Mouse (Mus musculus) midbrain, embryonic 15.5 days (tissue): ENCODE results near the gene Gzmd. TPM values are rescaled to one million over a fixed set of nuclear protein-coding genes. Genes with fewer than 3 reads are reported as not detected.
"Not testable (repeated sequence)": the region's sequence is repeated elsewhere in the genome, so short reads cannot be mapped to it uniquely, and the experiment has no call there.

Experiments
- ATAC-seq: fragments of 200-750 bp; cut with Nextera tagmentation; replicated peaks from 2 replicates; pipeline ENCODE4 v1.8.0; 2017; ENCODE audit warnings: moderate TSS enrichment
- H3K27ac ChIP-seq: fragments of 300-500 bp; sonication (generic); 2 replicates; pipeline ENCODE4 v1.5.1; 2015; ENCODE audit warnings: mild to moderate bottlenecking, inconsistent platforms
- H3K27me3 ChIP-seq: fragments of 300-500 bp; sonication (generic); replicated peaks from 2 replicates; pipeline ENCODE4 v1.6.1; 2015; ENCODE audit warnings: inconsistent platforms
- H3K36me3 ChIP-seq: fragments of 300-500 bp; sonication (generic); replicated peaks from 2 replicates; pipeline ENCODE4 v1.6.1; 2015; ENCODE audit warnings: inconsistent platforms
- H3K4me1 ChIP-seq: fragments of 300-500 bp; sonication (generic); 2 replicates; pipeline ENCODE4 v1.6.1; 2015; ENCODE audit warnings: inconsistent platforms
- H3K4me2 ChIP-seq: fragments of 300-500 bp; sonication (generic); 2 replicates; pipeline ENCODE4 v1.6.1; 2015; ENCODE audit warnings: inconsistent platforms, mild to moderate bottlenecking, moderate library complexity
- H3K4me3 ChIP-seq: fragments of 300-500 bp; sonication (generic); 2 replicates; pipeline ENCODE4 v1.5.1; 2015; ENCODE audit warnings: mild to moderate bottlenecking, inconsistent platforms
- H3K9ac ChIP-seq: fragments of 300-500 bp; sonication (generic); 2 replicates; pipeline ENCODE4 v1.6.1; 2015; ENCODE audit warnings: mild to moderate bottlenecking, inconsistent platforms
- H3K9me3 ChIP-seq: fragments of 300-500 bp; sonication (generic); 2 replicates; pipeline ENCODE4 v1.6.1; 2016; ENCODE audit warnings: inconsistent platforms
- WGBS: fragments of 180-500 bp; shearing (Covaris S2); methylation state at CpG from one replicate; pipeline ENCODE4 v1.1.7; 2015; ENCODE audit warnings: mixed read lengths; 5-methylcytosine and 5-hydroxymethylcytosine counted together
- polyA plus RNA-seq: library from polyadenylated mRNA; unstranded; fragments of >200 nt; fragmentation: Nextera tagmentation; extraction: Ambion mirVana; gene quantifications from 2 replicates; pipeline ENCODE4 v1.2.1, GENCODE M21; 2015

The Gzmd gene
- polyA plus RNA-seq = not detected in 2 replicates

GRCm38 (mm10) chr14:56132508-56132907 lies at the start of gene Gzmd:
TSS of gene Gzmd (minus strand) at chr14:56132608.
- H3K9ac ChIP-seq, H3K4me1 ChIP-seq, H3K27me3 ChIP-seq, H3K9me3 ChIP-seq, H3K36me3 ChIP-seq, H3K27ac ChIP-seq, ATAC-seq, H3K4me2 ChIP-seq, H3K4me3 ChIP-seq: not testable (repeated sequence)
- WGBS = 66% methylated on average over 2 of the region's 2 CpGs

GRCm38 (mm10) chr14:56177651-56178050 lies 45.2 kb upstream of the Gzmd start:
- not testable (repeated sequence) for H3K4me2 ChIP-seq, H3K4me1 ChIP-seq, H3K36me3 ChIP-seq, H3K9me3 ChIP-seq, H3K27ac ChIP-seq, H3K9ac ChIP-seq, ATAC-seq, H3K27me3 ChIP-seq, H3K4me3 ChIP-seq
- 30% methylated on average over 8 of the region's 8 CpGs for WGBS

GRCm38 (mm10) chr14:56174499-56174898 lies 42.1 kb upstream of the Gzmd start, which contains the start of gene Gzmn:
TSS of gene Gzmn (minus strand) at chr14:56174599.
- 91% methylated on average over 5 of the region's 5 CpGs for WGBS

GRCm38 (mm10) chr14:56173396-56173795 lies 41.0 kb upstream of the Gzmd start:
- Histone ChIP-seq H3K9me3 (no peaks in the 10 kb centered on the region), H3K4me3 (no peak overlapping the region), H3K4me1 (no peaks in the 10 kb centered on the region), H3K4me2 (no peak overlapping the region), H3K36me3 (no peaks in the 10 kb centered on the region), H3K9ac (no peak overlapping the region), H3K27ac (no peak overlapping the region), H3K27me3 (no peaks in the 10 kb centered on the region)
- WGBS = 92% methylated on average over 6 of the region's 6 CpGs
- ATAC-seq = no peak

More at GRCm38 (mm10) chr14:56174499-56174898, 42.1 kb upstream of the Gzmd start, which contains the start of gene Gzmn:
- Histone ChIP-seq H3K4me3 (no peak within 1 kb of the TSS), H3K36me3 (no peaks in the 10 kb centered on the region), H3K4me1 (no peaks in the 10 kb centered on the region), H3K9ac (no peak within 1 kb of the TSS), H3K9me3 (no peaks in the 10 kb centered on the region), H3K27me3 (no peaks in the 10 kb centered on the region), H3K4me2 (no peak within 1 kb of the TSS), H3K27ac (no peak within 1 kb of the TSS)
- ATAC-seq = no peak

- H3K36me3 ChIP-seq = no peaks in the 10 kb centered on the region
- H3K4me1 ChIP-seq = no peaks in the 10 kb centered on the region
- no peak for ATAC-seq
- H3K27me3 ChIP-seq = no peaks in the 10 kb centered on the region
- H3K9me3 ChIP-seq = no peaks in the 10 kb centered on the region
- 93% methylated on average over 5 of the region's 5 CpGs for WGBS
- no peak overlapping the region for H3K4me2 ChIP-seq
- H3K4me3 ChIP-seq = no peak overlapping the region
- no peak overlapping the region for H3K9ac ChIP-seq
- no peak overlapping the region for H3K27ac ChIP-seq
Measured at GRCm38 (mm10) chr14:56172744-56173143, 40.3 kb upstream of the Gzmd start.

GRCm38 (mm10) chr14:56168009-56168408 lies 35.6 kb upstream of the Gzmd start:
- H3K9me3 ChIP-seq = no peaks in the 10 kb centered on the region
- H3K27ac ChIP-seq = no peak overlapping the region
- H3K4me1 ChIP-seq = no peaks in the 10 kb centered on the region
- ATAC-seq = no peak
- H3K27me3 ChIP-seq = no peaks in the 10 kb centered on the region
- H3K4me3 ChIP-seq = no peak overlapping the region
- no peaks in the 10 kb centered on the region for H3K36me3 ChIP-seq
- no peak overlapping the region for H3K9ac ChIP-seq
- 88% methylated on average over 6 of the region's 6 CpGs for WGBS
- H3K4me2 ChIP-seq = no peak overlapping the region

GRCm38 (mm10) chr14:56162109-56162508 lies 29.7 kb upstream of the Gzmd start:
- Histone ChIP-seq H3K27ac (no peak overlapping the region), H3K4me3 (no peak overlapping the region), H3K27me3 (no peaks in the 10 kb centered on the region), H3K4me2 (no peak overlapping the region), H3K9ac (no peak overlapping the region), H3K9me3 (no peaks in the 10 kb centered on the region), H3K4me1 (no peaks in the 10 kb centered on the region), H3K36me3 (no peaks in the 10 kb centered on the region)
- ATAC-seq = no peak
- 91% methylated on average over 2 of the region's 2 CpGs for WGBS

- 80% methylated on average over 2 of the region's 2 CpGs for WGBS
- H3K36me3 ChIP-seq, ATAC-seq, H3K4me1 ChIP-seq, H3K27me3 ChIP-seq, H3K27ac ChIP-seq, H3K4me3 ChIP-seq, H3K9ac ChIP-seq, H3K4me2 ChIP-seq, H3K9me3 ChIP-seq: not testable (repeated sequence)
Measured at GRCm38 (mm10) chr14:56159479-56159878, 27.1 kb upstream of the Gzmd start, which contains the start of gene Gzmg. TSS of gene Gzmg (minus strand) at chr14:56159579.

GRCm38 (mm10) chr14:56155340-56155739 lies 22.9 kb upstream of the Gzmd start:
- H3K4me3 ChIP-seq = no peak overlapping the region
- no peaks in the 10 kb centered on the region for H3K9me3 ChIP-seq
- H3K9ac ChIP-seq = no peak overlapping the region
- no peaks in the 10 kb centered on the region for H3K36me3 ChIP-seq
- no peak overlapping the region for H3K4me2 ChIP-seq
- H3K27ac ChIP-seq = no peak overlapping the region
- 82% methylated on average over 2 of the region's 2 CpGs for WGBS
- no peak for ATAC-seq
- H3K4me1 ChIP-seq = no peaks in the 10 kb centered on the region
- no peaks in the 10 kb centered on the region for H3K27me3 ChIP-seq

GRCm38 (mm10) chr14:56133675-56134074 lies 1.3 kb upstream of the Gzmd start:
- not testable (repeated sequence) for H3K4me1 ChIP-seq, H3K4me3 ChIP-seq, H3K4me2 ChIP-seq, H3K27me3 ChIP-seq, H3K9me3 ChIP-seq, H3K9ac ChIP-seq, H3K27ac ChIP-seq, H3K36me3 ChIP-seq, ATAC-seq
- 74% methylated on average over 1 of the region's 1 CpGs for WGBS

GRCm38 (mm10) chr14:56128341-56128740 lies 4.1 kb downstream of the Gzmd start:
- Histone ChIP-seq H3K4me2 (no peak overlapping the region), H3K9ac (no peak overlapping the region), H3K27me3 (no peaks in the 10 kb centered on the region), H3K9me3 (no peaks in the 10 kb centered on the region), H3K4me1 (no peaks in the 10 kb centered on the region), H3K27ac (no peak overlapping the region), H3K36me3 (no peaks in the 10 kb centered on the region), H3K4me3 (no peak overlapping the region)
- ATAC-seq = no peak
- WGBS = 48% methylated on average over 3 of the region's 3 CpGs

GRCm38 (mm10) chr14:56123516-56123915 lies 8.9 kb downstream of the Gzmd start:
- Histone ChIP-seq H3K4me3 (no peak overlapping the region), H3K4me1 (no peaks in the 10 kb centered on the region), H3K9me3 (no peaks in the 10 kb centered on the region), H3K27ac (no peak overlapping the region), H3K36me3 (no peaks in the 10 kb centered on the region), H3K4me2 (no peak overlapping the region), H3K27me3 (no peaks in the 10 kb centered on the region), H3K9ac (no peak overlapping the region)
- no peak for ATAC-seq
- 86% methylated on average over 3 of the region's 3 CpGs for WGBS

GRCm38 (mm10) chr14:56120525-56120924 lies 11.9 kb downstream of the Gzmd start, which contains the start of gene Gzme:
TSS of gene Gzme (minus strand) at chr14:56120625.
- ATAC-seq = no peak
- Histone ChIP-seq H3K27me3 (no peaks in the 10 kb centered on the region), H3K9ac (no peak within 1 kb of the TSS), H3K4me1 (no peaks in the 10 kb centered on the region), H3K4me3 (no peak within 1 kb of the TSS), H3K36me3 (no peaks in the 10 kb centered on the region), H3K27ac (no peak within 1 kb of the TSS), H3K9me3 (no peaks in the 10 kb centered on the region), H3K4me2 (no peak within 1 kb of the TSS)
